Mouse (Mus musculus) liver, embryonic 14.5 days (tissue): ENCODE data around the gene Muc13.

Experiments used
- CTCF ChIP-seq: IDR thresholded peaks from 2 replicates; pipeline ENCODE4 v1.5.1; 2016; ENCODE audit warnings: antibody characterized with exemption, low read depth, control low read depth
- EP300 ChIP-seq: IDR thresholded peaks from 2 replicates; pipeline ENCODE4 v1.6.1; 2016; ENCODE audit warnings: antibody characterized with exemption, low read depth

GRCm38 (mm10) chr16:33744622-33745419, 49.0 kb upstream of the Muc13 start:
- peak; percentile 40 for TF ChIP-seq CTCF
- TF ChIP-seq EP300 = no peak
